Mouse (Mus musculus): ENCODE measurements around the gene Hist1h3g. TPM values are rescaled to one million over a fixed set of nuclear protein-coding genes. Genes with fewer than 3 reads are reported as not detected.

The Hist1h3g gene
- polyA plus RNA-seq, 1 experiment from 2014 or later = 1.7 TPM

Small RNA genes lying within 50 kb of the gene (microRNA-seq; reads per million reads assigned to microRNA genes)
- gene Gm44297 = not detected
- gene Gm44359 = not detected
- not detected for gene Gm44394
- gene n-TStga1 = not detected

Other genes starting within 250 kb of the Hist1h3g start
- gene Zfp322a, start 166.2 kb upstream of the Hist1h3g start, polyA plus RNA-seq (2015; fragmentation: Nextera tagmentation; extraction: Ambion mirVana) = 19.6 and 25.9 TPM in 2 replicates
- gene Abt1, start 111.6 kb upstream of the Hist1h3g start, polyA plus RNA-seq (2015; fragmentation: Nextera tagmentation; extraction: Ambion mirVana) = 7.0 and 8.6 TPM in 2 replicates
- gene Btn1a1, start 69.5 kb upstream of the Hist1h3g start, polyA plus RNA-seq (2015; fragmentation: Nextera tagmentation; extraction: Ambion mirVana) = not detected in 2 replicates
- gene Btn2a2, start 46.6 kb upstream of the Hist1h3g start, polyA plus RNA-seq (2015; fragmentation: Nextera tagmentation; extraction: Ambion mirVana) = not detected in 2 replicates
- gene Hist1h4h, start 4.4 kb upstream of the Hist1h3g start, polyA plus RNA-seq (2015; fragmentation: Nextera tagmentation; extraction: Ambion mirVana) = 24.9 and 35.3 TPM in 2 replicates
- 1.5 and 3.4 TPM in 2 replicates for gene Hist1h2af, start 1.5 kb upstream of the Hist1h3g start, polyA plus RNA-seq (2015; fragmentation: Nextera tagmentation; extraction: Ambion mirVana)
- 0.54 and 0.58 TPM in 2 replicates for gene Hist1h2bh, start 8.0 kb downstream of the Hist1h3g start, polyA plus RNA-seq (2015; fragmentation: Nextera tagmentation; extraction: Ambion mirVana)
- 0.28 and 0.43 TPM in 2 replicates for gene Hist1h3f, start 8.6 kb downstream of the Hist1h3g start, polyA plus RNA-seq (2015; fragmentation: Nextera tagmentation; extraction: Ambion mirVana)
- not detected in 2 replicates for gene Hist1h4f, start 16.2 kb downstream of the Hist1h3g start, polyA plus RNA-seq (2015; fragmentation: Nextera tagmentation; extraction: Ambion mirVana)
- 0.58 and 0.60 TPM in 2 replicates for gene Hist1h1d, start 17.8 kb downstream of the Hist1h3g start, polyA plus RNA-seq (2015; fragmentation: Nextera tagmentation; extraction: Ambion mirVana)
- gene Hist1h3e, start 26.9 kb downstream of the Hist1h3g start, polyA plus RNA-seq (2015; fragmentation: Nextera tagmentation; extraction: Ambion mirVana) = 1.8 and 2.0 TPM in 2 replicates
- 14.0 and 18.1 TPM in 2 replicates for gene Hist1h2ae, start 35.8 kb downstream of the Hist1h3g start, polyA plus RNA-seq (2015; fragmentation: Nextera tagmentation; extraction: Ambion mirVana)
- gene Hist1h2bg, start 36.0 kb downstream of the Hist1h3g start, polyA plus RNA-seq (2015; fragmentation: Nextera tagmentation; extraction: Ambion mirVana) = 10.7 and 21.8 TPM in 2 replicates
- gene Hist1h2bf, start 38.8 kb downstream of the Hist1h3g start, polyA plus RNA-seq (2015; fragmentation: Nextera tagmentation; extraction: Ambion mirVana) = 1.5 and 2.6 TPM in 2 replicates
- 1.7 and 1.9 TPM in 2 replicates for gene Hist1h2ad, start 39.0 kb downstream of the Hist1h3g start, polyA plus RNA-seq (2015; fragmentation: Nextera tagmentation; extraction: Ambion mirVana)
- 2.9 and 3.4 TPM in 2 replicates for gene Hist1h3d, start 40.3 kb downstream of the Hist1h3g start, polyA plus RNA-seq (2015; fragmentation: Nextera tagmentation; extraction: Ambion mirVana)
- 24.3 and 29.2 TPM in 2 replicates for gene Hist1h4d, start 46.2 kb downstream of the Hist1h3g start, polyA plus RNA-seq (2015; fragmentation: Nextera tagmentation; extraction: Ambion mirVana)
- 1.1 and 1.4 TPM in 2 replicates for gene Hist1h2be, start 85.7 kb downstream of the Hist1h3g start, polyA plus RNA-seq (2015; fragmentation: Nextera tagmentation; extraction: Ambion mirVana)
- gene Hist1h1e, start 87.1 kb downstream of the Hist1h3g start, polyA plus RNA-seq (2015; fragmentation: Nextera tagmentation; extraction: Ambion mirVana) = 5.4 and 5.8 TPM in 2 replicates
- gene Hist1h2ac, start 148.5 kb downstream of the Hist1h3g start, polyA plus RNA-seq (2015; fragmentation: Nextera tagmentation; extraction: Ambion mirVana) = 1.00 and 1.2 TPM in 2 replicates
- 161 and 192 TPM in 2 replicates for gene Hist1h2bc, start 148.8 kb downstream of the Hist1h3g start, polyA plus RNA-seq (2015; fragmentation: Nextera tagmentation; extraction: Ambion mirVana)
- gene Hist1h1t, start 160.4 kb downstream of the Hist1h3g start, polyA plus RNA-seq (2015; fragmentation: Nextera tagmentation; extraction: Ambion mirVana) = not detected in 2 replicates
- 1.8 TPM in 2 replicates for gene Hist1h4c, start 163.0 kb downstream of the Hist1h3g start, polyA plus RNA-seq (2015; fragmentation: Nextera tagmentation; extraction: Ambion mirVana)
- gene Hfe, start 175.4 kb downstream of the Hist1h3g start, polyA plus RNA-seq (2015; fragmentation: Nextera tagmentation; extraction: Ambion mirVana) = 8.0 and 9.7 TPM in 2 replicates
- 125 and 175 TPM in 2 replicates for gene Hist1h1c, start 203.4 kb downstream of the Hist1h3g start, polyA plus RNA-seq (2015; fragmentation: Nextera tagmentation; extraction: Ambion mirVana)
- gene Hist1h3c, start 210.2 kb downstream of the Hist1h3g start, polyA plus RNA-seq (2015; fragmentation: Nextera tagmentation; extraction: Ambion mirVana) = 0.41 and 0.98 TPM in 2 replicates
- gene Hist1h2bb, start 211.3 kb downstream of the Hist1h3g start, polyA plus RNA-seq (2015; fragmentation: Nextera tagmentation; extraction: Ambion mirVana) = 0.82 and 1.2 TPM in 2 replicates
- 3.7 and 8.0 TPM in 2 replicates for gene Hist1h2ab, start 215.7 kb downstream of the Hist1h3g start, polyA plus RNA-seq (2015; fragmentation: Nextera tagmentation; extraction: Ambion mirVana)
- gene Hist1h3b, start 216.8 kb downstream of the Hist1h3g start, polyA plus RNA-seq (2015; fragmentation: Nextera tagmentation; extraction: Ambion mirVana) = 2.0 and 2.8 TPM in 2 replicates
- gene Hist1h4b, start 221.6 kb downstream of the Hist1h3g start, polyA plus RNA-seq (2015; fragmentation: Nextera tagmentation; extraction: Ambion mirVana) = 1.3 TPM in 1 of 2 replicates, not detected in the other
- 0.33 TPM in 1 of 2 replicates, not detected in the other for gene Hist1h4a, start 225.8 kb downstream of the Hist1h3g start, polyA plus RNA-seq (2015; fragmentation: Nextera tagmentation; extraction: Ambion mirVana)
- 1.9 and 2.7 TPM in 2 replicates for gene Hist1h3a, start 227.0 kb downstream of the Hist1h3g start, polyA plus RNA-seq (2015; fragmentation: Nextera tagmentation; extraction: Ambion mirVana)
- gene Hist1h1a, start 228.2 kb downstream of the Hist1h3g start, polyA plus RNA-seq (2015; fragmentation: Nextera tagmentation; extraction: Ambion mirVana) = 0.59 and 0.82 TPM in 2 replicates
- gene Trim38, start 234.5 kb downstream of the Hist1h3g start, polyA plus RNA-seq (2015; fragmentation: Nextera tagmentation; extraction: Ambion mirVana) = 0.19 and 0.30 TPM in 2 replicates